Mouse (Mus musculus): ENCODE data around the gene Selenop. TPM values are rescaled to one million over a fixed set of nuclear protein-coding genes. Genes with fewer than 3 reads are reported as not detected.

The Selenop gene
- 253 TPM for polyA plus RNA-seq (2017; shearing (Covaris generic))

DNA sequence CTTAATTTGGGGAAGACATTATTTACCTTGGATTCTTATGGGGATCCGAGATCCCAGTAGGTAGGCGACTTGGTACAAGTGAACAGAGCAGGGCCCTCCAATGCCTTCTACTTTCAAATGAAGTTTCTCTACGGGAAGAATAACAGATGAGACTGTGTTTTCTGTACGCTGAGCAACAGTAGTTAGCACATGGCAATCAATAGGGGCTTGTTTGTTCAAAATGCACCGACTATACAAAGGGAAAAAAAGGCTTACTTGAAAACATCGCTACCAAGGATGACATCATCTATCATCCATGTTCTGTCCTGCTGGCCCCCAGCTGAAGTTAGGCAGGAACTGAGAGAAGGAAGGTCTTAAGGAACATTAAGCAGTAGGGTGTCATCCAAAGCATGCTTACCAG, at the start of gene Selenop:
Selenop (plus strand) TSS at position 301 of the 400 bp plus-strand sequence.

DNA sequence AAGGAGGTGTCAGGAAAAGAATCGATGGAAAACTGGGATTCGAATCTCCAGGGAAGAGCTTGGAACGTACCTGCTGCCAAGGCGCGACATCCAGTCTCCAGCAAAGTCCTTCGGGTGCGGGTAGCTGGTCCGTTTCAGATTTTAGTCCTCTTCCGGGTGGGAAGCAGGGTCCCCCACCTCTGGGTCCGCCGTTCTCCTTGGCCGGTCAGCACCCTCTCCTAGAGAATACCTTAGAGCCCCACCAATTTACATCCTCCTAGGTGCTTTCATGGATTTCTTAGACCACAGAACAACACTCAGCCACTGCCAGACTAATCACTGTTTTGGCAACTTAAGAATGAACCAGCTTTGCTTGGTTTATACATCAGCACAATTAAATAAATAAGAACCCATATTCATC, 35.1 kb downstream of the Selenop start, which contains the start of gene Ccdc152:
Ccdc152 (minus strand) TSS at position 101 of the 400 bp plus-strand sequence.

Other genes starting within 250 kb of the Selenop start
- 0.67 TPM for gene Ccdc152, start 35.0 kb downstream of the Selenop start, polyA plus RNA-seq (2017; shearing (Covaris generic))